Mouse (Mus musculus): ENCODE data around the gene Tbc1d32. TPM values are rescaled to one million over a fixed set of nuclear protein-coding genes. Genes with fewer than 3 reads are reported as not detected.

The Tbc1d32 gene
- polyA plus RNA-seq, 1 experiment from 2014 or later = 2.7 TPM

DNA sequence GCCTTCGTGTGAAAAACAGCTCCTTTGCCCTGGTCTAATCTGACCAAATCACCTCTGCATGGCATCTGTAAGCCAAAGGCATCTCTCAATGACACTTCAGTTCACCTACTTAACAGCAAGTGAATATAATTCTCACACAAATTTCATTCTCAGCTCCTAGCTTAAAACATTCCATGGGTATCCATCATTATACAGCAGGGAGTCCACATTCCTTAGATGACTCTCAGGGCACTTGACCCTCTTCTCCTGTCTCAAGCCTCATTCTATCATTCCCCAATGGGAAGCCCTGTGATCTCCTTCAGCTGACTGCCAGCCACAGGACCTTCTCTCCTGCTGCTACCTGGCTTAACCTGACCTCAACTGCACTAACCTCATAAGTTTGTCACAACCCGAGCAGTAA lies 98.8 kb downstream of the Tbc1d32 start:
- Histone ChIP-seq H3K9ac (ENCODE audit: low read depth, low read length) (no peak overlapping the region), H3K4me2 (ENCODE audit: low read length) (no peak overlapping the region), H3K4me1 (ENCODE audit: control insufficient read depth, insufficient read depth, low read length) (no peaks in the 10 kb centered on the region), H3K36me3 (ENCODE audit: control insufficient read depth, insufficient read depth, low read length) (no peaks in the 10 kb centered on the region), H3K27me3 (ENCODE audit: control insufficient read depth, insufficient read depth, low read depth, low read length) (no peaks in the 10 kb centered on the region), H3K9me3 (replicated peaks; ENCODE audit: control insufficient read depth, low read length, poor library complexity, severe bottlenecking) (no peaks in the 10 kb centered on the region), H3K4me3 (ENCODE audit: low read depth, low read length) (no peak overlapping the region), H3K27ac (ENCODE audit: low read length) (no peak overlapping the region)
- no peak for ATAC-seq
- WGBS = 77% methylated on average over 2 of the region's 2 CpGs

DNA sequence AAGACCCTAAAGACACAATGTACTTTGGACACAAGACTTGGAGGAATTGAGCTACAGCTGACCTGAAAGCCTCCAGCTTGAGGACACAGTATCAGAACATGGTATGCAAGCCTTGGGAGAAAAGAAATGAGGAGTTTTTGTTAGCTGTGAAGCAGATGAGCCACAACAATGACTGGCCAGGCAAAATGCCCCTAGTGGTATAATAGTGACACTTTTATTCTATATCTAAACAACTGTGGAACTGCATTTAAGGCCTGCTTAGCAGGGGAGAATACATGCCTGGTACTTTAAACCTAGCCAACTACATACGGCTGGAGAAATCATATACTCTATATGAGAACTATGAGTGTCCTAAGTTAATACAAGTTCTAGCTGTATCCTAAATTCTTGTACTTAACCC lies 101.5 kb downstream of the Tbc1d32 start:
- no peak overlapping the region for H3K4me2 ChIP-seq (ENCODE audit: low read length)
- no peak for ATAC-seq
- H3K27me3 ChIP-seq (ENCODE audit: control insufficient read depth, insufficient read depth, low read depth, low read length) = no peaks in the 10 kb centered on the region
- no peaks in the 10 kb centered on the region for H3K9me3 ChIP-seq (replicated peaks; ENCODE audit: control insufficient read depth, low read length, poor library complexity, severe bottlenecking)
- no peaks in the 10 kb centered on the region for H3K36me3 ChIP-seq (ENCODE audit: control insufficient read depth, insufficient read depth, low read length)
- no peak overlapping the region for H3K4me3 ChIP-seq (ENCODE audit: low read depth, low read length)
- H3K9ac ChIP-seq (ENCODE audit: low read depth, low read length) = no peak overlapping the region
- no peaks in the 10 kb centered on the region for H3K4me1 ChIP-seq (ENCODE audit: control insufficient read depth, insufficient read depth, low read length)
- H3K27ac ChIP-seq (ENCODE audit: low read length) = no peak overlapping the region
- 97% methylated on average over 1 of the region's 1 CpGs for WGBS

DNA sequence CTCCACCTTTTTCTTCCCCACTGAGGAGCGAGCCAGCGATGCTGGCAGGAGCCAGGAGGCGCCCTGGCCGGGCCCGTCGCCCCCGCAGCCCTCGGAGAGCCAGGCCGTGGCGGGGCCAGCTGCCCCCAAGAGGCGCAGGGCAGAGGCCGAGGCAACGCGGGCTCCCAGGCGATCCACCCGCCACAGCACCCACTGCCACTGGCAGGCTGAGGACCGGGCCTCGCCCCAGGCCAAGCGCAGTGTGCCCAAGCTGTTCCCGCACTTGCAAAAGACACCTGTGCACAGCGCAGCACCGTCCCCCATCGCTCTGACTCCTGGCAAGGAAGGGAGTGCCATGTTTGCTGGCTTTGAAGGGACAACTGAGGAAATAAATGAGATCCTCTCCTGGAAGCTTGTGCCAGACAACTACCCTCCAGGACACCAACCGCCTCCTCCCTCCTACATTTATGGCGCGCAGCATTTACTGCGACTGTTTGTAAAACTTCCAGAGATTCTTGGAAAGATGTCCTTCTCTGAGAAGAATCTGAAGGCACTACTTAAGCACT lies 112.8 kb downstream of the Tbc1d32 start:
- Histone ChIP-seq H3K27ac (ENCODE audit: low read length) (peak overlapping the region; percentile 91), H3K27me3 (ENCODE audit: control insufficient read depth, insufficient read depth, low read depth, low read length) (no peaks in the 10 kb centered on the region), H3K9ac (ENCODE audit: low read depth, low read length) (peak overlapping the region; percentile 86), H3K4me3 (ENCODE audit: low read depth, low read length) (peak overlapping the region; percentile 70), H3K4me1 (ENCODE audit: control insufficient read depth, insufficient read depth, low read length) (peaks cover 10% of the 10 kb centered on the region), H3K9me3 (replicated peaks; ENCODE audit: control insufficient read depth, low read length, poor library complexity, severe bottlenecking) (no peaks in the 10 kb centered on the region), H3K4me2 (ENCODE audit: low read length) (peak overlapping the region; percentile 94), H3K36me3 (ENCODE audit: control insufficient read depth, insufficient read depth, low read length) (no peaks in the 10 kb centered on the region)
- WGBS = 17% methylated on average over 25 of the region's 27 CpGs
- ATAC-seq = peak; percentile 82

DNA sequence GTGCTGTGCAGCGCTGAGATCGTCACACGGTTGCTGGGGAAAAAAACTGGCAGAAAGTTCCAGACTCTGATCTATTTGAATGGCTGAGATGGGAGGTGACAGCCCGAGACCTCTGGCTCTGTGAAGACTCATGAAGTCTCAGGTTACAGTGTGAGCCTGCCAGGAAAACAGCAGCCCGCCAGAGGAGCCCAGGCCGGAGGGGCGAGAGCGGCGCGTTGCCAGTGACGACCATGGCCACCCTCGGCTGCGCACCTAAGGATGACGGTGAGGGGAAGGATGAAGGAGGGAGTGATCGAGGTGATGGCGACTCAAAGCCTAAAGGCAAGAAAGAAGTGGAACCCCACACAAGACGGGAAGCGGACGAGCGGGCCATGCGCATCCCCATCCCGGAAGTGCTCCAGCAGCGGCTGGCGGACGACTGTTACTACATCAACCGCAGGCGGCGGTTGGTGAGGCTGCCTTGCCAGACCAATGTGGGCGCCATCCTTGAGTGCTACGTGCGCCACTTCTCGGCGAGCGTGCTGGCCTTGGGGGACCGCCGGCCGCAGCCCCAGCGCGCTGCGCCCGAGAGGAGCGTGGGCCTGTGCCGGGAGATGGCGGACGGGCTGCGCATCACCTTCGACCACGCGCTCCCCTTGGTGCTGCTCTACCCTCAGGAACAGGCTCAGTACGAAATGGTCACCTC lies 113.4 kb downstream of the Tbc1d32 start:
- WGBS = under 1% methylated on average over 50 of the region's 50 CpGs
- H3K36me3 ChIP-seq (ENCODE audit: control insufficient read depth, insufficient read depth, low read length) = no peaks in the 10 kb centered on the region
- H3K9ac ChIP-seq (ENCODE audit: low read depth, low read length) = peak overlapping the region; percentile 86
- H3K4me3 ChIP-seq (ENCODE audit: low read depth, low read length) = peak overlapping the region; percentile 70
- H3K9me3 ChIP-seq (replicated peaks; ENCODE audit: control insufficient read depth, low read length, poor library complexity, severe bottlenecking) = no peaks in the 10 kb centered on the region
- ATAC-seq = peak; percentile 95
- H3K27ac ChIP-seq (ENCODE audit: low read length) = peak overlapping the region; percentile 91
- no peaks in the 10 kb centered on the region for H3K27me3 ChIP-seq (ENCODE audit: control insufficient read depth, insufficient read depth, low read depth, low read length)
- H3K4me2 ChIP-seq (ENCODE audit: low read length) = peak overlapping the region; percentile 94
- H3K4me1 ChIP-seq (ENCODE audit: control insufficient read depth, insufficient read depth, low read length) = peaks cover 10% of the 10 kb centered on the region

DNA sequence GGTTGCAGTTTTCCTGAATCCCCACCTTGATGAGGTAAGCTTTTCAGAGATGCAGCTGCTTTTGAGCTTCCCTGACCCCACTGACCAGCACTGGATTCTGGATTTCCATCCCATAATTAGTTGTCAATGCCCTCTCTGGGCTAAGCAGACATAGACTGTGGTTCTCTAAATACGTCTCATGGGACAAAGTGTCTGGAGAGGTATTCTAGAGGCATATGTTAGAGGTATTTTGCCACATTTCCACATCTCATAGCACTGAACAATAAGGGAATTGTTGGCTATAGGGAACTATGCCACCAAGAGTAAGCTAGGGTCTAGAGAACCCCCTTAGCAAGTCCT lies 121.5 kb downstream of the Tbc1d32 start:
- Histone ChIP-seq H3K27ac (ENCODE audit: low read length) (no peak overlapping the region), H3K4me3 (ENCODE audit: low read depth, low read length) (0 out of 2 replicates have a peak overlapping the region, but pooled peaks have one; percentile 9), H3K36me3 (ENCODE audit: control insufficient read depth, insufficient read depth, low read length) (no peaks in the 10 kb centered on the region), H3K9ac (ENCODE audit: low read depth, low read length) (no peak overlapping the region), H3K4me1 (ENCODE audit: control insufficient read depth, insufficient read depth, low read length) (no peaks in the 10 kb centered on the region), H3K4me2 (ENCODE audit: low read length) (peak overlapping the region; percentile 20; the same call in 1 of the 2 replicates), H3K27me3 (ENCODE audit: control insufficient read depth, insufficient read depth, low read depth, low read length) (no peaks in the 10 kb centered on the region), H3K9me3 (replicated peaks; ENCODE audit: control insufficient read depth, low read length, poor library complexity, severe bottlenecking) (no peaks in the 10 kb centered on the region)
- no peak for ATAC-seq
- 31% methylated on average over 1 of the region's 1 CpGs for WGBS

DNA sequence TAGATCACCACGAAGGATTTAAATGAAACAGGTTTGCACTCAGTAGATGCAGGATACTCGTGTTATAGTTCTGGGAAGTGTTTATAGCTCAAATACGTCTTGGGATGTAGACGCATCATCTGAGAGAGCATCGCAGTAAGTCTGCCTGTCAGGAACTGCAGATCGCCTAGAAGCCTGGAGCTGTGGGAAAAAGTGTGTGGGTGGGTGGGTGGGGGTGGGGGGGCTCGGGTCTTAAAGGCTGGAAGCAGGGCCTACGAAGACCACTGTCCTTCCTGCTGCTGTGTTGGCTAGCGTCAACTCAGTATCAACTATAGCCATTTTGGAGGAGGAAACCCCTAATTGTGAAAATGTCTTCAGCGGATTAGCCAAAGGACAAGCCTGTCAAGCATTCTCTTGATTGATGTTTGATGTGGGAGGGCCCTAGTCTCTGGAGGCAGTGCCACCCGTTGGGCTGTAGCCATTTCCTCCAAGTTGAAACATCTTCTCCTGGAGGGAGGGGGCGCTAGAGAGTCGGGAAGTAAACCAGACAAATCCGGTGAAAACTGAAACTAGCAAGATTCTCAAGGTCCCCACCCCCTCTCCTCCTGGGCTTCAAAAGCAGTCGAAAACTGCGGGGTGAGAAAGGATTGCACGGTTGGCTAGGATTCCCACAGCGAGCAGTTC lies 122.0 kb downstream of the Tbc1d32 start, which contains the start of gene Msl3l2:
TSS of gene Msl3l2 (plus strand) at position 585 of the 663 bp plus-strand sequence.
- Histone ChIP-seq H3K9me3 (replicated peaks; ENCODE audit: control insufficient read depth, low read length, poor library complexity, severe bottlenecking) (no peaks in the 10 kb centered on the region), H3K4me1 (ENCODE audit: control insufficient read depth, insufficient read depth, low read length) (no peaks in the 10 kb centered on the region), H3K36me3 (ENCODE audit: control insufficient read depth, insufficient read depth, low read length) (no peaks in the 10 kb centered on the region), H3K27ac (ENCODE audit: low read length) (no peak within 1 kb of the TSS), H3K4me3 (ENCODE audit: low read depth, low read length) (0 out of 2 replicates have a peak within 1 kb of the TSS, but pooled peaks have one; percentile 9), H3K27me3 (ENCODE audit: control insufficient read depth, insufficient read depth, low read depth, low read length) (no peaks in the 10 kb centered on the region), H3K4me2 (ENCODE audit: low read length) (peak within 1 kb of the TSS; percentile 20; the same call in 1 of the 2 replicates), H3K9ac (ENCODE audit: low read depth, low read length) (no peak within 1 kb of the TSS)
- ATAC-seq = peak; percentile 60; the same call in 1 of the 2 replicates
- 27% methylated on average over 18 of the region's 18 CpGs for WGBS

DNA sequence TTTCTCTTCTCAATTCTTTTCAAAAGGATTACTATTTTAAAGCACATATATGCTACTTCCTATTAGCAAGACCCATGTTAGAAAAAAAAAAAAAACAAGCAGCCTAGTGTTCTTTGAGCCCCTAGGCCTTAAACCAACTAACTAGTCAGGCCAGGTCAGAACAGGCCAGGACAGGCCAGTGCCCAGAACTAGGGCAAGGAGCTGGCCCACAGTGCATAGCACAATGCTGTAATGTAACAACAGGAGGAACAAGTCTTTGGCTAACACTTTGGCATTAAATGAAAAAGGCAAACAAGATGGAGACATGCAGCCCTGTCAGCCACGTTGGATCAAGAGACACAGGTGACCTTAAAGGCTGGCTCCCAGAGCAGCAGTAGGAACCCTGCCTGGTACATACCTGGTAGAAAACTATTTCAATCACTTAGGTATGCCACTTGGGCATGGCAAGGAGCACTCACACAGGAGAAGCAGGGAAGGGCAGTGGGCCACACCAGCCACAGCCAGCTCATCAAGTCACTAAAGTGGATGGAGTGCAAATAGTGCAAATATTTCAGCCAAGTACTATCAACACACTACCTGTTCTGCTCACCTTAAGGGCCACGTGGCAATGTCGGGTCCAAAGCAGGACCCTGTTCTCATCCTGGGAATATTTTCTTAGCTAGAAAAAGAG lies 128.7 kb downstream of the Tbc1d32 start:
- Histone ChIP-seq H3K27ac (ENCODE audit: low read length) (no peak overlapping the region), H3K27me3 (ENCODE audit: control insufficient read depth, insufficient read depth, low read depth, low read length) (no peaks in the 10 kb centered on the region), H3K4me1 (ENCODE audit: control insufficient read depth, insufficient read depth, low read length) (no peaks in the 10 kb centered on the region), H3K9ac (ENCODE audit: low read depth, low read length) (no peak overlapping the region), H3K4me2 (ENCODE audit: low read length) (no peak overlapping the region), H3K9me3 (replicated peaks; ENCODE audit: control insufficient read depth, low read length, poor library complexity, severe bottlenecking) (no peaks in the 10 kb centered on the region), H3K4me3 (ENCODE audit: low read depth, low read length) (no peak overlapping the region), H3K36me3 (ENCODE audit: control insufficient read depth, insufficient read depth, low read length) (no peaks in the 10 kb centered on the region)
- no peak for ATAC-seq
- 94% methylated on average over 3 of the region's 3 CpGs for WGBS

DNA sequence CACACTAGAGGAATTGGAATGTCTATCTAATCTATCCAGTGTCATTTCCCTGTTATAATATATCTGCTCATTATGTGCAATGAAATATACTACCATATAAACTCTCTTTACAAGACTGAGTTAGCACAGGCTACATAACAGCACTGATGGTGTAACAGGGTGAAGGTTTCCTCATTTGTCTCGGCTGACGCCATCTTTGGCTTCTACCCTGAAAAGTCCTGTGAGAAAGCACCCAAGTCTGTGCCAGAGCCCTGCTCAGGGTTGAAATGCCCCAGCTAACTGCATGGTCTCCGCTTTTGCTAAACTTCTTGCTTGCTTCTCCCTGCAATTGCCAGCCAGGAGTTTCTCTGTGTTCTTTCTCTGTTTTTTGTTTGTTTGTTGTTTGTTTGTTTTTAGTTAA lies 129.4 kb downstream of the Tbc1d32 start:
- Histone ChIP-seq H3K4me3 (ENCODE audit: low read depth, low read length) (no peak overlapping the region), H3K4me1 (ENCODE audit: control insufficient read depth, insufficient read depth, low read length) (no peaks in the 10 kb centered on the region), H3K27me3 (ENCODE audit: control insufficient read depth, insufficient read depth, low read depth, low read length) (no peaks in the 10 kb centered on the region), H3K36me3 (ENCODE audit: control insufficient read depth, insufficient read depth, low read length) (no peaks in the 10 kb centered on the region), H3K4me2 (ENCODE audit: low read length) (no peak overlapping the region), H3K27ac (ENCODE audit: low read length) (no peak overlapping the region), H3K9ac (ENCODE audit: low read depth, low read length) (no peak overlapping the region), H3K9me3 (replicated peaks; ENCODE audit: control insufficient read depth, low read length, poor library complexity, severe bottlenecking) (no peaks in the 10 kb centered on the region)
- 93% methylated on average over 3 of the region's 3 CpGs for WGBS
- ATAC-seq = no peak

DNA sequence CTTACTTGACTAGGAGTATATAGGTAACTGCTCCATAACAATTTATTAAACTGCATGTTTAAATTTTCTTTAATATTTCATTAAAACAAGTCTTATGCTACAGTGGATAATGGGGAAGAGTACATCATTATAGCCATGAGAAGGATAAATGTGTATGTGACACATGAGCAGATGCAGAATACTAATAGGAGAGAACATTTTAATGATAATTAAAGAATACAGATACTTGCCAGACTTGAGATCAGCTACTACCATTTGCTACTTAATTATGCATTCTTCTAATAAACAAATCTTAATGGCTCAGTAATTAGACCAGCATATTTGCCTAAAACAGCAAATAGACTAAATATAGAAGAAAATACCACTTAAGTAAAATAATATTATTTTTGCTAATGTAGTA lies 131.7 kb downstream of the Tbc1d32 start:
- Histone ChIP-seq H3K4me1 (ENCODE audit: control insufficient read depth, insufficient read depth, low read length) (no peaks in the 10 kb centered on the region), H3K27ac (ENCODE audit: low read length) (no peak overlapping the region), H3K9ac (ENCODE audit: low read depth, low read length) (no peak overlapping the region), H3K9me3 (replicated peaks; ENCODE audit: control insufficient read depth, low read length, poor library complexity, severe bottlenecking) (no peaks in the 10 kb centered on the region), H3K4me2 (ENCODE audit: low read length) (no peak overlapping the region), H3K27me3 (ENCODE audit: control insufficient read depth, insufficient read depth, low read depth, low read length) (no peaks in the 10 kb centered on the region), H3K36me3 (ENCODE audit: control insufficient read depth, insufficient read depth, low read length) (no peaks in the 10 kb centered on the region), H3K4me3 (ENCODE audit: low read depth, low read length) (no peak overlapping the region)
- no peak for ATAC-seq

All from midbrain, embryonic 16.5 days (tissue).